Mouse (Mus musculus) liver, embryonic 12.5 days (tissue): ENCODE results near the gene Baiap2l2. TPM values are rescaled to one million over a fixed set of nuclear protein-coding genes. Genes with fewer than 3 reads are reported as not detected.

Source experiments
- ATAC-seq: fragments of 200-750 bp; cut with Nextera tagmentation; 2 replicates; pipeline ENCODE4 v1.8.0; 2017; ENCODE audit warnings: moderate number of reproducible peaks, mild to moderate bottlenecking, moderate library complexity
- H3K27ac ChIP-seq: fragments of 300-500 bp; sonication (generic); 2 replicates; pipeline ENCODE4 v1.5.1; 2016; ENCODE audit warnings: mild to moderate bottlenecking
- H3K27me3 ChIP-seq: fragments of 300-500 bp; sonication (generic); replicated peaks from 2 replicates; pipeline ENCODE4 v1.6.1; 2016; ENCODE audit warnings: mild to moderate bottlenecking, moderate library complexity
- H3K36me3 ChIP-seq: fragments of 300-500 bp; sonication (generic); 2 replicates; pipeline ENCODE4 v1.6.1; 2016; ENCODE audit warnings: mild to moderate bottlenecking, moderate library complexity
- H3K4me1 ChIP-seq: fragments of 300-500 bp; sonication (generic); 2 replicates; pipeline ENCODE4 v1.6.1; 2016
- H3K4me2 ChIP-seq: fragments of 300-500 bp; sonication (generic); 2 replicates; pipeline ENCODE4 v1.6.1; 2016; ENCODE audit warnings: mild to moderate bottlenecking, moderate library complexity
- H3K4me3 ChIP-seq: fragments of 300-500 bp; sonication (generic); 2 replicates; pipeline ENCODE4 v1.5.1; 2016; ENCODE audit warnings: mild to moderate bottlenecking, moderate library complexity
- H3K9ac ChIP-seq: fragments of 300-500 bp; sonication (generic); 2 replicates; pipeline ENCODE4 v1.6.1; 2016; ENCODE audit warnings: mild to moderate bottlenecking, moderate library complexity
- H3K9me3 ChIP-seq: fragments of 300-500 bp; sonication (generic); replicated peaks from 2 replicates; pipeline ENCODE4 v1.6.1; 2016; ENCODE audit warnings: mild to moderate bottlenecking, moderate library complexity
- WGBS: fragments of 180-500 bp; shearing (Covaris S2); methylation state at CpG from one replicate; pipeline ENCODE4 v1.1.7; 2016; ENCODE audit not compliant: insufficient replicate concordance; 5-methylcytosine and 5-hydroxymethylcytosine counted together
- polyA plus RNA-seq: library from polyadenylated mRNA; unstranded; fragments of >200 nt; fragmentation: Nextera tagmentation; extraction: Ambion mirVana; gene quantifications from 2 replicates; pipeline ENCODE4 v1.2.1, GENCODE M21; 2016

Gene Baiap2l2
- polyA plus RNA-seq, 1 experiment from 2014 or later: 1.2 TPM

- 0 out of 2 replicates have a peak overlapping the region, but pooled peaks have one; percentile 2 for H3K9ac ChIP-seq
- 0 out of 2 replicates have a peak, but pooled peaks cover 5% of the 10 kb centered on the region for H3K4me1 ChIP-seq
- ATAC-seq: no peak
- WGBS: 29% methylated on average over 24 of the region's 24 CpGs
- peaks cover 64% of the 10 kb centered on the region for H3K27me3 ChIP-seq
- peak overlapping the region; percentile 32; the same call in 1 of the 2 replicates for H3K4me3 ChIP-seq
- peaks cover 14% of the 10 kb centered on the region for H3K36me3 ChIP-seq
- no peaks in the 10 kb centered on the region for H3K9me3 ChIP-seq
- no peak overlapping the region for H3K27ac ChIP-seq
- peak overlapping the region; percentile 50 for H3K4me2 ChIP-seq
These were observed 32.8 kb downstream of the Baiap2l2 start for GRCm38 (mm10) chr15:79252580-79252979.

DNA sequence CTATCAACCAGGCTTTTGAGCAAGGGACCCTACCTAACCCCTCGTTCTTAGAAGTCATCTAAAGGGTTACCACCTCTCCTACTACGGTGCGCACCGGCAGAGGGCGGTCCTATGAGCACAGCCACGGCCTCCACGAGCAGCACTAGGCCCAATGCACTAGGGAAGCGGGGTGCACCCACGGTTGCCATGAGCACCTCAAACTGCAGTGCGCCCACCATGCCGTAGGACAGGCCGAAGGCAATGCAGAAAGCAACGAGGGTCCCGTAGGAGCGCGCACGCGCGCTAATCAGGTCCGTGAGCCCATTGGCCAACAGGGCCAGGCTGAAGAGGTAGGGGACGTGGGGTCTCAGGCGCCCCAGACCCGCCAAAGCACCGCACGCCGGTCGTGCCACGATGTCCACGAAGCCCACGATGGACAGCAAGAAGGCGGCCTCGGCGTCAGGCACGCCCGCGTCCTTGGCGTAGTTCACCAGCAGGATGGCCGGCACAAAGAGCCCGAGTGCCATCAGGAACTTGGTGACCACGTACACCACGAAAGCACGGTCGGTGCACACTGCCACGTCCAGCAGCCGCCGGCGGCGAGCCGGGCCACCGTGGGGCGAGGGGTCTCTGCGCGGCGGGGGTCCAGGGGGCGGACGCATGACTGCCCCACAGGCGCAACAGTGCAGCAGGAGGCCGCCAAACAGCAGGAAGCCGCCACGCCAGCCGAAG lies 33.4 kb downstream of the Baiap2l2 start:
- H3K9me3 ChIP-seq: no peaks in the 10 kb centered on the region
- H3K27me3 ChIP-seq: peaks cover 61% of the 10 kb centered on the region
- H3K4me1 ChIP-seq: 0 out of 2 replicates have a peak, but pooled peaks cover 5% of the 10 kb centered on the region
- peak overlapping the region; percentile 50 for H3K4me2 ChIP-seq
- 5% methylated on average over 61 of the region's 61 CpGs for WGBS
- no peak for ATAC-seq
- peak overlapping the region; percentile 32 for H3K4me3 ChIP-seq
- H3K9ac ChIP-seq: 0 out of 2 replicates have a peak overlapping the region, but pooled peaks have one; percentile 2
- no peak overlapping the region for H3K27ac ChIP-seq
- peaks cover 20% of the 10 kb centered on the region for H3K36me3 ChIP-seq

DNA sequence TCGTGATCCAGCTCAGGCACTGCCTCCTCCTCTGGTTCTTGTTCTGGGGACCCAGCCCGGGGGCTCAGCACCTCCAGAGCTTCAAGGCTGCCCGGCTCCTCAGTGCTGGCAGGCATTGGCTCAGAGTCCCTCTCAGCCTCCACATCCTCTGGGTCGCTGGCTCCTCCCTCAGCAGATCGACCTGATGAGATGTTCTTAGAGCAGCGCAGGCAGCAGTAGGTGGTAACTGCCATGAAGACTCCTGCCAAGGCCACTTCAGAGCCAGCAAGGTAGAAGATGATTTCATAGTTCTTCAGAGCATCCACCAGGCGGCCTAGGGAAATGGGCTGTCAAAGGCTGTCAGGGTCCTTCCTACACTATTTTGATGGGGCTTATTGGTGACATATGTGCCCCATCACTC lies 34.2 kb downstream of the Baiap2l2 start:
- Histone ChIP-seq H3K4me3 (no peak overlapping the region), H3K27ac (no peak overlapping the region), H3K36me3 (peaks cover 27% of the 10 kb centered on the region), H3K27me3 (peaks cover 61% of the 10 kb centered on the region), H3K4me1 (0 out of 2 replicates have a peak, but pooled peaks cover 5% of the 10 kb centered on the region), H3K9me3 (no peaks in the 10 kb centered on the region), H3K4me2 (no peak overlapping the region), H3K9ac (no peak overlapping the region)
- WGBS: 35% methylated on average over 7 of the region's 7 CpGs
- ATAC-seq: no peak

DNA sequence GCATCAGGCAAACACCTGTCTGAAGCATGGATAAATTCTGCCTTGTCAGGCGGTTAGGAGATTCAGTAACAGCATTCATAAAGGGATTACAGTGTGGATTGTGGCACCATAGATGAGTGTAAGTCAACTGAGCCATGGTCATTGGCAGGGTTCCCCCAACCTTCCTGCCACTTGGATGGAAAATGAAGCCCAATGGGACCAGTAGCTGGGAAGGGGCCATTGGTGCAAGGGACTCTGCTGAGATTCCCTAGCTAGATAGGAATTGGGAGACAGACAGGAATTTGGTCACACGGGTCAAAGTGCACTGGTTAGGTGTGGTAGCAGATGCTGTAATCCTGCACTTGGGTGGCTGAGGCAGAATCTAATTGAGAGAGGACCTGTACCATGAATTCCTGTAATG lies 35.1 kb downstream of the Baiap2l2 start:
- Histone ChIP-seq H3K9me3 (no peaks in the 10 kb centered on the region), H3K27me3 (peaks cover 54% of the 10 kb centered on the region), H3K4me2 (no peak overlapping the region), H3K9ac (no peak overlapping the region), H3K36me3 (peaks cover 37% of the 10 kb centered on the region), H3K4me1 (0 out of 2 replicates have a peak, but pooled peaks cover 5% of the 10 kb centered on the region), H3K4me3 (no peak overlapping the region), H3K27ac (no peak overlapping the region)
- 62% methylated on average over 2 of the region's 2 CpGs for WGBS
- ATAC-seq: no peak

DNA sequence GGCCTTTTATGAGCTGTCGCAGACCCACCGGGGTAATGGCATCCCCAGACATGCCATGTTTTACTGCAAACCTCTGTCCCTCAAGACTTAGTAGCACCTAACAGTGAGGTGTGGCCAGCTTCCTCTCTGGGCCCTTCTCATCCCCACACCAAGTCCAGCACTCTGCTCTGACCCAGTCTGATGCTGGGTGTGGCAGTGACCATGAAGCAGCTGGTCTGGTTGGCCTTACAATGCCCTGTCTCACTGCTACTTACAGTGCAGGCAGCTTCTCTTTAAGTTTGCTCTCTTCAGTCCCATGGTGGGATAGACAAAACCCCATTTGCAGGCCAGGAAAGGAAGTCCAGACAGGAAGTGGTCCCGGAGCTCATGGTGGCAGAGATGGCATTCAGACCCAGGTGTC lies 40.0 kb downstream of the Baiap2l2 start:
- H3K4me1 ChIP-seq: peaks cover 5% of the 10 kb centered on the region
- peaks cover 71% of the 10 kb centered on the region for H3K36me3 ChIP-seq
- H3K27me3 ChIP-seq: peaks cover 5% of the 10 kb centered on the region
- no peak overlapping the region for H3K9ac ChIP-seq
- no peak for ATAC-seq
- no peak overlapping the region for H3K4me2 ChIP-seq
- no peak overlapping the region for H3K27ac ChIP-seq
- no peaks in the 10 kb centered on the region for H3K9me3 ChIP-seq
- H3K4me3 ChIP-seq: no peak overlapping the region
- 77% methylated on average over 3 of the region's 3 CpGs for WGBS

DNA sequence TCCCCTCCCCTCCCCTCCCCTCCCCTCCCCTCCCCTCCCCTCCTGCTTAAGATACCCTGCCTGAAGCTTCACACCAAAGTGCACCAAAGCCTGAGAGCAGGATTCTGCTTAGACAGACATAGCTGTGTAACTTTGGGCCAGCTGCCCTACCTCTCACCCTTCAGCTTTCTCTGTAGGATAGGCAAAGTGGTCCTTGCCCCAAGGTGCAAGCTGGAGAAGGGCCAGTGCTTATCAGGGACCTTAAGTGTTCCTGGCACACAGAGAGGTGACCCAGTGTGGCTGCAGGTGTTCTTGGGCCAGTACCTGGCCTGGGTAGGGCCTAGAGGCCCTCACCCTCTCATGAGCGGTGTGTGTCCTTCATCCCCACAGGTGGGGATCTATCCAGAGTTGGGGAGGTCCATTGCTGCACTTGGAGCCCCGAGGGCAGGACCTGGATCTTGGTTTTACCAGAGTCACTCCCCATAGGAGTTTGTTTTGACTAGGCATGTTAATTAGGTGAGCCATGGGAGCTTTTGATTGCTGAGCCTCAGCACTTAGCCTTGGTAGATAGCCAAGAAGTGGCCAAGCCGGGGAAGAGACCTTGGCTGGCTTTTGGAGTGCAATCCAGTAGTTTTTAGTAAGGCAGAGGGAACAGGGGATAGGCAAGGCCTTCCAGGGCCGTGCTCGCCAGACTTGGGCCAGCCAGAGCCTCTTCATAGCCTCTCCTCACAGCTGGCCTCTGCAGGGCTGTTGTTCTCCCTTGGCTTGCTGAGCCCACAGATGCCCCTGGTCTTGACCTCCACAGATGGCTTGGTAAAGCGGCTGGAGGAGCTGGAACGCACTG lies 41.1 kb downstream of the Baiap2l2 start:
- Histone ChIP-seq H3K27me3 (no peaks in the 10 kb centered on the region), H3K4me3 (no peak overlapping the region), H3K4me2 (no peak overlapping the region), H3K9me3 (no peaks in the 10 kb centered on the region), H3K4me1 (peaks cover 5% of the 10 kb centered on the region), H3K27ac (no peak overlapping the region), H3K36me3 (peaks cover 82% of the 10 kb centered on the region), H3K9ac (no peak overlapping the region)
- WGBS: 67% methylated on average over 7 of the region's 7 CpGs
- ATAC-seq: no peak

DNA sequence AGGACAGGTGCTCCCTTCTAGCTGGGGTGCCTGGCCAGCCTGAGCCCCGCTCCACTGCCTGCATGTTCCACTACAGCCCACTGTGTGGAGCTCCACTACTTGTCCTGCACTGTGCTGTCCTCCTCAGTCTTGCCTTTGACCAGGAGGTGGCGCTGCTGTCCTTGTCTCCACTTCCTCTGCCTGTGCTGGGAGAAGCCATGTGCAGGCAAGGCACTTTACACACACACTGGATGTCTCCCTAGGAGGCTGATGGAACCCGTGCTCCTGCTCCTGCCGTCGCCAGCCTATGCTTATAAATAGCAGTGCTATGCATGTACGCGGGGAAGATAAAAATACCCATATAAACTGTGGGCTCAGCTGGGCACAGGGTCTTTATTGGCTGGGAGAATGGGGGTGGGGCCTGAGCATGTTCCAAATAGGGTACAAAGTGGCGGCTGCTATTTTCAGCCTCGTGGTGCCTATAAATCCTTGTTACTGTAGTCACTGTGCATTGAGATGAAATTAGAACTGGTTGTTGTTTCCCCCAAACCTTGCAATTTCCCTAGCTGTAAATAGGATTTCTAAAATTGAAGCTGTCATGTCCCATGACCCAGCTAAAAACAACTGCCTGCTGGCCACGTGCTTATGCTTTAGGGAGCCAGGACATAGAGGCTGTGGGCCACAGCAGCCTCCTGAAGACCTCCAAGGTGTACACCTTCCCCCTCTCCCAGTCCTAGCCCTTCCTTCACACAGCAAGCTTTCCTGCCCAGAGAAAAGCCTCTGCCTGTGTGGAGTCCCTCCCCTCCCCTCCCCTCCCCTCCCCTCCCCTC lies 41.9 kb downstream of the Baiap2l2 start:
- peak; percentile 91 for ATAC-seq
- Histone ChIP-seq H3K27ac (no peak overlapping the region), H3K27me3 (no peaks in the 10 kb centered on the region), H3K4me2 (no peak overlapping the region), H3K36me3 (peaks cover 82% of the 10 kb centered on the region), H3K9me3 (no peaks in the 10 kb centered on the region), H3K9ac (no peak overlapping the region), H3K4me1 (peaks cover 5% of the 10 kb centered on the region), H3K4me3 (no peak overlapping the region)
- WGBS: 15% methylated on average over 10 of the region's 10 CpGs

DNA sequence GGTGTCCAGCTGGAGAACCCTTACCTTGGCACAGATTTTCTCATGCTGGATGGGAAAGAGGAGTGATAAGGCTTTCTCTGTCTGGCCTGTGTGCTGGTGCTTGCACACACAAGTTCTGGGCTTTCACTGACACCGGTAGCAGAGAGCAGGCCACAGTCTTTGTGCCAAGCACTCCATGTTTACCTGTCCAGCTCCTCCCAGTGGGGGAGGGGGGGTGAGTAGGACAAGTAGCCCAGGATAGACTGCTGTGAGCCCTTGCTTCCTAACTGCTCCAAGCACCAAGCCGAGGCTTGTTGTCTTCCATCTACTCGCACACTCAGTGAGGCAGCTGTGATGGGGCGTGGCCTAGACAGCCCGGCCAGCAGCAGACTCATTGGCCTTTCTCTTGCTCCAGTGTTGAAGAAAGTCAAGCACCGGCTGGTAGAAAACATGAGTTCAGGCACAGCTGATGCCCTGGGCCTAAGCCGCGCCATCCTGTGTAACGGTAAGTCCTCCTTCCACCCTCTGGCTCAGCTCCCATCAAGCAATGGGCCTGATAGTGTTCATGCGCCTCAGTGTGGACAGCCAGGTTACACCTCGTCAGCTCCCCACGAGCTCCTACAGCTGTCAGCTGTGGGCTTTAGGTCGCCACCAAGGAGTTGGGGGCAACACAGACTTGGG lies 42.6 kb downstream of the Baiap2l2 start:
- Histone ChIP-seq H3K9ac (no peak overlapping the region), H3K27me3 (no peaks in the 10 kb centered on the region), H3K4me1 (peaks cover 5% of the 10 kb centered on the region), H3K4me3 (no peak overlapping the region), H3K9me3 (no peaks in the 10 kb centered on the region), H3K27ac (no peak overlapping the region), H3K4me2 (no peak overlapping the region), H3K36me3 (peaks cover 84% of the 10 kb centered on the region)
- WGBS: 76% methylated on average over 13 of the region's 13 CpGs
- ATAC-seq: peak; percentile 52

DNA sequence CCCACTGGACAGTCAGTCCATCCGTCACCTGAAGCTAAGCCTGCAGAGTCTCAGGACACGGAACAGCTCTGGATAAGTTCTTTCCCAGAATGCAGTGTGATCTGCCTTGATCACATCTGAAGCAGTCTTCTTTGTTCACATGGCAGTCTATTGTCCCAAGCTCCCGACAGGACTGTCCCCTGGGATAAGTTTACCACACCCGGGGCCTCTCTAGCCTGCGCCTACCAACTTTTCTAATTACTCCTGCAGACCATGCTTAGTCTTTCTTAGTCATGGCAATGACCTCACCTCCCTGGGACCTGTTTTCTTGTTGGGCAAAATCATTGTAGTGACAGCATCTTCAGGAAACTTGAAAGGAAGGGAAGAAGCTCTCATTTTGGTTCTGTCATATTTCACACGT lies 47.3 kb downstream of the Baiap2l2 start:
- Histone ChIP-seq H3K9me3 (no peaks in the 10 kb centered on the region), H3K9ac (no peak overlapping the region), H3K4me2 (no peak overlapping the region), H3K4me3 (no peak overlapping the region), H3K27ac (no peak overlapping the region), H3K27me3 (no peaks in the 10 kb centered on the region), H3K36me3 (peaks cover 82% of the 10 kb centered on the region), H3K4me1 (no peaks in the 10 kb centered on the region)
- no peak for ATAC-seq
- WGBS: 79% methylated on average over 6 of the region's 6 CpGs

GRCm38 (mm10) chr15:79235268-79235667 lies 50.1 kb downstream of the Baiap2l2 start:
- no peak overlapping the region for H3K4me2 ChIP-seq
- WGBS: 77% methylated on average over 9 of the region's 9 CpGs
- peaks cover 2% of the 10 kb centered on the region; the same call in 1 of the 2 replicates for H3K4me1 ChIP-seq
- no peaks in the 10 kb centered on the region for H3K9me3 ChIP-seq
- no peak overlapping the region for H3K4me3 ChIP-seq
- H3K27ac ChIP-seq: no peak overlapping the region
- no peak overlapping the region for H3K9ac ChIP-seq
- ATAC-seq: no peak
- peaks cover 70% of the 10 kb centered on the region for H3K36me3 ChIP-seq
- H3K27me3 ChIP-seq: no peaks in the 10 kb centered on the region
